Mouse (Mus musculus) heart, embryonic 12.5 days (tissue): Measurements from ENCODE around the gene Gm28372. TPM values are rescaled to one million over a fixed set of nuclear protein-coding genes. Genes with fewer than 3 reads are reported as not detected.
A peak's percentile ranks its signal among the peaks of the same experiment; 100 is the strongest.

ENCODE experiments used
- ATAC-seq: fragments of 200-750 bp; cut with Nextera tagmentation; 2 replicates; pipeline ENCODE4 v1.8.0; 2017; ENCODE audit warnings: moderate TSS enrichment, moderate library complexity; ENCODE audit not compliant: insufficient number of reproducible peaks, low FRiP score
- H3K27ac ChIP-seq: fragments of 300-500 bp; sonication (generic); 2 replicates; pipeline ENCODE4 v1.5.1; 2016; ENCODE audit warnings: mild to moderate bottlenecking, moderate library complexity; ENCODE audit not compliant: poor library complexity, severe bottlenecking
- H3K27me3 ChIP-seq: fragments of 300-500 bp; sonication (generic); replicated peaks from 2 replicates; pipeline ENCODE4 v1.6.1; 2016; ENCODE audit warnings: mild to moderate bottlenecking, moderate library complexity
- H3K36me3 ChIP-seq: fragments of 300-500 bp; sonication (generic); 2 replicates; pipeline ENCODE4 v1.6.1; 2016; ENCODE audit warnings: mild to moderate bottlenecking, moderate library complexity
- H3K4me1 ChIP-seq: fragments of 300-500 bp; sonication (generic); replicated peaks from 2 replicates; pipeline ENCODE4 v1.6.1; 2016; ENCODE audit warnings: mild to moderate bottlenecking
- H3K4me2 ChIP-seq: fragments of 300-500 bp; sonication (generic); 2 replicates; pipeline ENCODE4 v1.6.1; 2016; ENCODE audit warnings: mild to moderate bottlenecking, moderate library complexity
- H3K4me3 ChIP-seq: fragments of 300-500 bp; sonication (generic); 2 replicates; pipeline ENCODE4 v1.5.1; 2016; ENCODE audit warnings: mild to moderate bottlenecking
- H3K9ac ChIP-seq: fragments of 300-500 bp; sonication (generic); 2 replicates; pipeline ENCODE4 v1.6.1; 2016; ENCODE audit warnings: mild to moderate bottlenecking, moderate library complexity
- H3K9me3 ChIP-seq: fragments of 300-500 bp; sonication (generic); replicated peaks from 2 replicates; pipeline ENCODE4 v1.6.1; 2016; ENCODE audit warnings: mild to moderate bottlenecking, moderate library complexity
- WGBS: fragments of 180-500 bp; shearing (Covaris S2); methylation state at CpG from one replicate; pipeline ENCODE4 v1.1.7; 2016; 5-methylcytosine and 5-hydroxymethylcytosine counted together
- polyA plus RNA-seq: library from polyadenylated mRNA; unstranded; fragments of >200 nt; fragmentation: Nextera tagmentation; extraction: Ambion mirVana; gene quantifications from 2 replicates; pipeline ENCODE4 v1.2.1, GENCODE M21; 2016

Gene Gm28372
- polyA plus RNA-seq, 1 experiment from 2014 or later: 0.09 TPM

- no peak overlapping the region for H3K27ac ChIP-seq
Measured at GRCm38 (mm10) chr2:130432157-130432556, 27.1 kb downstream of the Gm28372 start.

GRCm38 (mm10) chr2:130433152-130433551 is 28.1 kb downstream of the Gm28372 start:
- Histone ChIP-seq H3K27me3 (no peaks in the 10 kb centered on the region), H3K4me1 (peaks cover 13% of the 10 kb centered on the region), H3K4me3 (no peak overlapping the region), H3K9me3 (no peaks in the 10 kb centered on the region), H3K4me2 (no peak overlapping the region), H3K9ac (no peak overlapping the region), H3K36me3 (peaks cover 19% of the 10 kb centered on the region), H3K27ac (no peak overlapping the region)
- ATAC-seq: no peak
- 24% methylated on average over 4 of the region's 4 CpGs for WGBS

More at GRCm38 (mm10) chr2:130432157-130432556, 27.1 kb downstream of the Gm28372 start:
- Histone ChIP-seq H3K4me1 (peaks cover 13% of the 10 kb centered on the region), H3K9ac (no peak overlapping the region), H3K4me3 (no peak overlapping the region), H3K27me3 (no peaks in the 10 kb centered on the region), H3K9me3 (no peaks in the 10 kb centered on the region), H3K36me3 (peaks cover 11% of the 10 kb centered on the region), H3K4me2 (no peak overlapping the region)
- ATAC-seq: no peak
- WGBS: 71% methylated on average over 3 of the region's 3 CpGs

GRCm38 (mm10) chr2:130436769-130437168 is 31.7 kb downstream of the Gm28372 start:
- no peak overlapping the region for H3K4me2 ChIP-seq
- no peaks in the 10 kb centered on the region for H3K27me3 ChIP-seq
- H3K27ac ChIP-seq: no peak overlapping the region
- no peak overlapping the region for H3K4me3 ChIP-seq
- ATAC-seq: no peak
- H3K9ac ChIP-seq: no peak overlapping the region
- H3K9me3 ChIP-seq: no peaks in the 10 kb centered on the region
- peaks cover 47% of the 10 kb centered on the region for H3K36me3 ChIP-seq
- WGBS: 89% methylated on average over 1 of the region's 1 CpGs
- no peaks in the 10 kb centered on the region for H3K4me1 ChIP-seq

- WGBS: 88% methylated on average over 3 of the region's 3 CpGs
- H3K36me3 ChIP-seq: peaks cover 65% of the 10 kb centered on the region
Measured at GRCm38 (mm10) chr2:130438861-130439260, 33.8 kb downstream of the Gm28372 start.

GRCm38 (mm10) chr2:130439840-130440480 is 34.9 kb downstream of the Gm28372 start:
- H3K9me3 ChIP-seq: no peaks in the 10 kb centered on the region
- ATAC-seq: no peak
- no peak overlapping the region for H3K4me3 ChIP-seq
- H3K27ac ChIP-seq: no peak overlapping the region
- H3K27me3 ChIP-seq: no peaks in the 10 kb centered on the region
- no peak overlapping the region for H3K9ac ChIP-seq
- H3K36me3 ChIP-seq: peaks cover 74% of the 10 kb centered on the region
- WGBS: 83% methylated on average over 4 of the region's 4 CpGs
- H3K4me2 ChIP-seq: no peak overlapping the region
- H3K4me1 ChIP-seq: no peaks in the 10 kb centered on the region

More at GRCm38 (mm10) chr2:130438861-130439260, 33.8 kb downstream of the Gm28372 start:
- ATAC-seq: no peak
- no peaks in the 10 kb centered on the region for H3K27me3 ChIP-seq
- H3K4me2 ChIP-seq: no peak overlapping the region
- H3K9me3 ChIP-seq: no peaks in the 10 kb centered on the region
- H3K4me3 ChIP-seq: no peak overlapping the region
- H3K4me1 ChIP-seq: no peaks in the 10 kb centered on the region
- no peak overlapping the region for H3K9ac ChIP-seq
- no peak overlapping the region for H3K27ac ChIP-seq

- Histone ChIP-seq H3K9me3 (no peaks in the 10 kb centered on the region), H3K4me3 (no peak overlapping the region), H3K27ac (no peak overlapping the region), H3K4me1 (no peaks in the 10 kb centered on the region), H3K36me3 (peaks cover 77% of the 10 kb centered on the region), H3K27me3 (no peaks in the 10 kb centered on the region), H3K9ac (no peak overlapping the region), H3K4me2 (no peak overlapping the region)
- WGBS: 85% methylated on average over 10 of the region's 10 CpGs
- no peak for ATAC-seq
Measured at GRCm38 (mm10) chr2:130442162-130442561, 37.1 kb downstream of the Gm28372 start.

- Histone ChIP-seq H3K9ac (no peak overlapping the region), H3K4me1 (peaks cover 28% of the 10 kb centered on the region), H3K4me3 (no peak overlapping the region), H3K4me2 (no peak overlapping the region), H3K27me3 (peaks cover 4% of the 10 kb centered on the region; the same call in 1 of the 2 replicates), H3K36me3 (peaks cover 15% of the 10 kb centered on the region), H3K27ac (no peak overlapping the region), H3K9me3 (no peaks in the 10 kb centered on the region)
- ATAC-seq: no peak
Measured at GRCm38 (mm10) chr2:130448449-130448848, 43.4 kb downstream of the Gm28372 start.

- Histone ChIP-seq H3K4me2 (peak overlapping the region; percentile 89), H3K36me3 (peaks cover 8% of the 10 kb centered on the region), H3K4me3 (peak overlapping the region; percentile 99), H3K9ac (peak overlapping the region; percentile 95), H3K4me1 (peaks cover 30% of the 10 kb centered on the region), H3K9me3 (no peaks in the 10 kb centered on the region), H3K27ac (no peak overlapping the region), H3K27me3 (peaks cover 4% of the 10 kb centered on the region; the same call in 1 of the 2 replicates)
- 10% methylated on average over 17 of the region's 17 CpGs for WGBS
- no peak for ATAC-seq
Measured at GRCm38 (mm10) chr2:130449021-130449793, 44.2 kb downstream of the Gm28372 start.

- Histone ChIP-seq H3K9ac (peak within 1 kb of the TSS; percentile 95), H3K36me3 (0 out of 2 replicates have a peak, but pooled peaks cover 3% of the 10 kb centered on the region), H3K4me2 (peak within 1 kb of the TSS; percentile 89), H3K27me3 (peaks cover 4% of the 10 kb centered on the region; the same call in 1 of the 2 replicates), H3K4me3 (peak within 1 kb of the TSS; percentile 99), H3K9me3 (no peaks in the 10 kb centered on the region), H3K27ac (peak within 1 kb of the TSS; percentile 87), H3K4me1 (peaks cover 32% of the 10 kb centered on the region)
- peak; percentile 96 for ATAC-seq
- 0% methylated on average over 50 of the region's 50 CpGs for whole genome bisulfite sequencing
Measured at GRCm38 (mm10) chr2:130449794-130450433, 44.9 kb downstream of the Gm28372 start, which contains the start of gene Ptpra. Gene Ptpra (plus strand): TSS chr2:130450278.

- 0% methylated on average over 47 of the region's 47 CpGs for WGBS
- H3K27me3 ChIP-seq: peaks cover 4% of the 10 kb centered on the region; the same call in 1 of the 2 replicates
- peak; percentile 88 for ATAC-seq
- no peaks in the 10 kb centered on the region for H3K36me3 ChIP-seq
- peak overlapping the region; percentile 87 for H3K27ac ChIP-seq
- peak overlapping the region; percentile 89 for H3K4me2 ChIP-seq
- H3K9me3 ChIP-seq: no peaks in the 10 kb centered on the region
- peak overlapping the region; percentile 99 for H3K4me3 ChIP-seq
- peaks cover 35% of the 10 kb centered on the region for H3K4me1 ChIP-seq
- peak overlapping the region; percentile 95 for H3K9ac ChIP-seq
Measured at GRCm38 (mm10) chr2:130450434-130450796, 45.4 kb downstream of the Gm28372 start.
